Mouse (Mus musculus) heart, embryonic 16.5 days (tissue): ENCODE results near the gene Arl4c. TPM values are rescaled to one million over a fixed set of nuclear protein-coding genes. Genes with fewer than 3 reads are reported as not detected.

Experiments used
- ATAC-seq: fragments of 200-750 bp; cut with Nextera tagmentation; replicated peaks from 2 replicates; pipeline ENCODE4 v1.8.0; 2017; ENCODE audit warnings: moderate number of reproducible peaks; ENCODE audit not compliant: insufficient read depth, low FRiP score; ENCODE audit errors: extremely low read depth
- H3K27ac ChIP-seq: fragments of 300-500 bp; sonication (generic); 2 replicates; pipeline ENCODE4 v1.5.1; 2014; ENCODE audit warnings: mild to moderate bottlenecking, low read length, control low read depth, moderate library complexity
- H3K27me3 ChIP-seq: fragments of 300-500 bp; sonication (generic); 2 replicates; pipeline ENCODE4 v1.6.1; 2014; ENCODE audit warnings: low read length, mixed read lengths; ENCODE audit not compliant: control insufficient read depth, insufficient read depth
- H3K36me3 ChIP-seq: fragments of 300-500 bp; sonication (generic); 2 replicates; pipeline ENCODE4 v1.6.1; 2014; ENCODE audit not compliant: control insufficient read depth, insufficient read depth
- H3K4me1 ChIP-seq: fragments of 300-500 bp; sonication (generic); 2 replicates; pipeline ENCODE4 v1.6.1; 2014; ENCODE audit warnings: low read length, mixed read lengths; ENCODE audit not compliant: control insufficient read depth, insufficient read depth
- H3K4me2 ChIP-seq: fragments of 300-500 bp; sonication (generic); 2 replicates; pipeline ENCODE4 v1.6.1; 2014; ENCODE audit warnings: low read depth, mild to moderate bottlenecking, control low read depth, low read length
- H3K4me3 ChIP-seq: fragments of 300-500 bp; sonication (generic); 2 replicates; pipeline ENCODE4 v1.5.1; 2014; ENCODE audit warnings: mild to moderate bottlenecking, control low read depth, low read length
- H3K9ac ChIP-seq: fragments of 300-500 bp; sonication (generic); 2 replicates; pipeline ENCODE4 v1.6.1; 2014; ENCODE audit warnings: low read length, control low read depth
- H3K9me3 ChIP-seq: fragments of 300-500 bp; sonication (generic); replicated peaks from 2 replicates; pipeline ENCODE4 v1.6.1; 2016; ENCODE audit warnings: low read length; ENCODE audit not compliant: control insufficient read depth
- WGBS: fragments of 180-500 bp; shearing (Covaris S2); extraction: QIAGEN DNeasy Blood & Tissue Kit; methylation state at CpG from one replicate; pipeline ENCODE4 v1.1.7; 2014; 5-methylcytosine and 5-hydroxymethylcytosine counted together
- polyA plus RNA-seq: library from polyadenylated mRNA; unstranded; fragments of >200 nt; fragmentation: Nextera tagmentation; extraction: Ambion mirVana; gene quantifications from 2 replicates; pipeline ENCODE4 v1.2.1, GENCODE M21; 2015

The Arl4c gene
- 7.7 and 7.9 TPM in 2 replicates for polyA plus RNA-seq

DNA sequence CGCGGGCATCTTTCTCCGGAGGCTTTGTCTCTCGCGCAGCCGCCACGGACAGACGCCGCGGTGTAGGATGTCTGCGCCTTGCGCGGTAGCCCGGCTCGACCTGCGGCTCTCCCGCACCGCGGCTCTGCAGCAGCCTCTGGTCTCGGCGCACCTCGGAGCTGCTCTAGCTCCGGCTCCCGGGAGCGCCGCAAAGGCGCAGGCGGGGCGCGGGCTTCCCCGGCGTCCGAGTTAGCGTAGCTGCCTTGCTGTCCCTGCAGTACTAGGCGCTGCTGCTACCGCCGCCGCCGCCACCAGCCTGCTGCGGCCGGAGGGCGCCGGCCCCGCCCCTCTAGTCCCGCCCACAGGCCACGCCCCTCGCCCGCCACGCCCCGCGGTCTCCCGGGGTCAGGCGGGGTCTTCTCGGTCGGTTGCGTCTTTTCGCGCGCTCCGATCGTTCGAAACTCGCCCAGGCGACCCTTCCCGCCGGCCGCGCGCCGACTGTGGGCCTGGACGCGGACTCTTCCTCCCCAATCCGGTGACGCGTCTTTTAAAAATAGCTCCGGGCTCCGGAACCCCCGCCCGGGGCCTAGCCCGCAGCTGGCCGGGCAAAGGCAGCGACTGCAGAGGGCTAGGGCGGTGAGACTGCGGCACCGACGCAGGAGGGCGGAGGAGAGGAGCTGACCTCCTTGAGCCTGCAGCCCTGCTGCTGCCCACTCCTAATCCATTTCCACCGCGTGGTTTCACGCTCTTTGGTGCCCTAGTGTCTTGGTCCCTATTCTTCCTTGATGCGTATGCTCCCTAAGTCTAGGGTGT lies at the start of gene Arl4c:
Arl4c (minus strand) TSS at position 352 of the 792 bp plus-strand sequence.
- no peaks in the 10 kb centered on the region for H3K9me3 ChIP-seq
- H3K4me2 ChIP-seq: peak within 1 kb of the TSS; percentile 87
- ATAC-seq: peak; percentile 89
- peak within 1 kb of the TSS; percentile 76 for H3K4me3 ChIP-seq
- H3K9ac ChIP-seq: peak within 1 kb of the TSS; percentile 90
- H3K36me3 ChIP-seq: no peaks in the 10 kb centered on the region
- under 1% methylated on average over 91 of the region's 91 CpGs for WGBS
- no peaks in the 10 kb centered on the region for H3K27me3 ChIP-seq
- peak within 1 kb of the TSS; percentile 89 for H3K27ac ChIP-seq
- peaks cover 7% of the 10 kb centered on the region for H3K4me1 ChIP-seq

DNA sequence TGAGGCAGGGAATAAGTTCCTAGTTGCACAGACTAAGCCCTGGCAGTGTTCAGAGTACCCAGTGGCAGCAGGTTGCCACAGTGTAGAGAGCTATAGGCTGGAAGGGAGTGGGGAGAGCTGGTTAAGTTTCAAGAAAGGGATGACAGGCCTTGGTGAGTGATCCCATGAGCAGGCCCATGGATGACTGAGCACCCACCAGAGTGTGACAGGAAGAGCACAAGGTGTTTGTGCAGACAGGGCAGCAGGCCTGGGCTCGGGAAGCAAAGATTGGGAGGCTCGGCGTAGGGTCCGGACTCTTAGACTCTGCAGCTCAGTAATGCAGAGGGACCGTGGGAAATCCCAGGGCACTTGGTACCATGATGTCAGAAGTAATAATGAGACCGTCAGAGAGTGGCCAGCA lies 49.3 kb upstream of the Arl4c start:
- WGBS: 82% methylated on average over 6 of the region's 6 CpGs
- no peaks in the 10 kb centered on the region for H3K36me3 ChIP-seq
- H3K27me3 ChIP-seq: no peaks in the 10 kb centered on the region
- H3K4me2 ChIP-seq: no peak overlapping the region
- H3K9ac ChIP-seq: no peak overlapping the region
- no peaks in the 10 kb centered on the region for H3K9me3 ChIP-seq
- no peaks in the 10 kb centered on the region; the same call in 1 of the 2 replicates for H3K4me1 ChIP-seq
- H3K27ac ChIP-seq: no peak overlapping the region
- ATAC-seq: no peak
- no peak overlapping the region for H3K4me3 ChIP-seq

DNA sequence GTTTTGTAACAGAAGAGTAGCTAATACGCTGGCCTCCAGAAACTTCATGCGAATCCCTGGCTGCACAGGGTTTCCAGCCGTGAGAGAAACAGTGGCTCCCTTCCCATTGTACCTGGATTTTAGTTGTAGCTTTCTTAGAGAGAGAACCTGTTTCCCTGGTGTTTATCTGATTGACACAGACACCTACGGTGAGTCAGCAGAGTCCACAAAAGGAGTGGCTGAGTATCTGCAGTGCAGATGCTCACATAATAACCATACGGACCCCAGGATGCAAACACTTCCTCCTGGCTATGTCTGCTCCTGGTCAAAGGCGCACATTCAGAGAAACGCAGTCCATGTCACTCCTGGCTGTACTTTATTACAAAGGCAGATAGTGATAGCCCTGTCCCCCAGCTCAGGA lies 48.6 kb upstream of the Arl4c start:
- no peak for ATAC-seq
- H3K4me1 ChIP-seq: no peaks in the 10 kb centered on the region; the same call in 1 of the 2 replicates
- WGBS: 79% methylated on average over 7 of the region's 7 CpGs
- no peak overlapping the region for H3K4me3 ChIP-seq
- no peak overlapping the region for H3K4me2 ChIP-seq
- H3K36me3 ChIP-seq: no peaks in the 10 kb centered on the region
- no peak overlapping the region for H3K27ac ChIP-seq
- H3K9me3 ChIP-seq: no peaks in the 10 kb centered on the region
- no peaks in the 10 kb centered on the region for H3K27me3 ChIP-seq
- no peak overlapping the region for H3K9ac ChIP-seq

DNA sequence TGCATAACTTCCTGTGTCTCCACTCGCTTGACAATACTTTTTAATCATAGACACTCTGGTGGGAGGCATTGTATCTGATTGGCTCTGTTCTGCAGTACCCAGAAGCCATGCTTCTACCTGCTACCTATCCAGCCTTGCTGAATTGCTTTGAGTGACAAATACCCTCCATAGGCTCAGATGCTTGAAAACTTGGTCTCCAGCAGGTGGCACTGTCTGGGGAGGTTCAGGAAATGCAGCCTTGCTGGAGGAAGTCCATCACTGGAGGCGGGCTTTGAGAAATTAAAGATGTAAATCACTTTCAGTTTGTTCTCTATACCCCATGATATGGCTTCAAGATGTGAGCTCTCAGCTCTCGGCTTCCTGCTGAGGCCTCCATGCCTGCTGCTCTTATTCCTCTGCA lies 48.1 kb upstream of the Arl4c start:
- H3K4me3 ChIP-seq: no peak overlapping the region
- no peak overlapping the region for H3K27ac ChIP-seq
- no peaks in the 10 kb centered on the region for H3K36me3 ChIP-seq
- H3K4me1 ChIP-seq: no peaks in the 10 kb centered on the region; the same call in 1 of the 2 replicates
- no peak overlapping the region for H3K4me2 ChIP-seq
- no peaks in the 10 kb centered on the region for H3K9me3 ChIP-seq
- ATAC-seq: no peak
- H3K9ac ChIP-seq: no peak overlapping the region
- H3K27me3 ChIP-seq: no peaks in the 10 kb centered on the region
- WGBS: 86% methylated on average over 3 of the region's 3 CpGs

DNA sequence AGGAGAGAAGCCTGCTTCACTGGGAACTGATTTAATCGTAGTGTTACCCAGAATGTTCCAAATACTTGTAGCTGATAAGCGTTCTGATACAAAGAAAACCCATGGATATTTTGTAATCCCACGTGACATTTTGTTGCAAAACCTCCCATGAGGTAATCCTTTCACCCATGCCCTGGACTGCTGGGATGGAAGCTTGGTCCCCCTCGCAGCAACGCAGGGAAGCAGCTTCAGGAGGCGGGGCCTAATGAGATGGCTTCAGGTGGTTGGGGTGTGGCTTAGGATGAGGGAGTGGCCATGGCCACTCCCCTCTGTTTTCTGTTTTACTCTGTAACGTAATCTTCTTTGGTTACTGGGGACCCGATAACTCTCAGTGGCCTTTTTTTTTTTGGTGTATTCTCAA lies 47.1 kb upstream of the Arl4c start:
- H3K9me3 ChIP-seq: no peaks in the 10 kb centered on the region
- no peak for ATAC-seq

DNA sequence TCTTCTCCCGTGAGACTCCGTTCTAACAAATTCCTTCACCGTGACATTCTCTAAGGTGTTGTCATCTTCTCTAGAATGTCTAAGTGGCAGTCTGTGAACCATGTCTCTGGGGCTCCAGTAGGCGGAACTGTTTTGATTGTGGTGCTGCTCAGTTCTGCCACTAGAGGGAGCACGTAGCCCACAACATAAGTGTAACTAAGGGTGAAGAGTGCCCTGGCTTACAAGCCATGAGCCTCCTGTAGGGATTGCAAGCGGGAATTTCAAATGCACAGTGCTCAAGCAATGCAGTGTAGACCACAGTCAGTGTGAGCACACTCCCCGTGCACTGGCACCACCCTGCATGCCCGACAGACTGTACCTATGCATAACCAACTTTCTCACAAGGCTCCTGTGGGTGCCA lies 43.2 kb upstream of the Arl4c start:
- no peak overlapping the region for H3K27ac ChIP-seq
- H3K9ac ChIP-seq: no peak overlapping the region
- H3K27me3 ChIP-seq: no peaks in the 10 kb centered on the region
- ATAC-seq: peak; percentile 73
- WGBS: 3% methylated on average over 8 of the region's 8 CpGs
- no peaks in the 10 kb centered on the region for H3K9me3 ChIP-seq
- H3K4me3 ChIP-seq: no peak overlapping the region
- no peaks in the 10 kb centered on the region for H3K36me3 ChIP-seq
- H3K4me2 ChIP-seq: no peak overlapping the region
- no peaks in the 10 kb centered on the region for H3K4me1 ChIP-seq

More for the DNA sequence above, 47.1 kb upstream of the Arl4c start:
- Histone ChIP-seq H3K27ac (no peak overlapping the region), H3K9ac (no peak overlapping the region), H3K4me1 (no peaks in the 10 kb centered on the region; the same call in 1 of the 2 replicates), H3K36me3 (no peaks in the 10 kb centered on the region), H3K4me2 (no peak overlapping the region), H3K27me3 (no peaks in the 10 kb centered on the region), H3K4me3 (no peak overlapping the region)
- WGBS: 70% methylated on average over 8 of the region's 8 CpGs

DNA sequence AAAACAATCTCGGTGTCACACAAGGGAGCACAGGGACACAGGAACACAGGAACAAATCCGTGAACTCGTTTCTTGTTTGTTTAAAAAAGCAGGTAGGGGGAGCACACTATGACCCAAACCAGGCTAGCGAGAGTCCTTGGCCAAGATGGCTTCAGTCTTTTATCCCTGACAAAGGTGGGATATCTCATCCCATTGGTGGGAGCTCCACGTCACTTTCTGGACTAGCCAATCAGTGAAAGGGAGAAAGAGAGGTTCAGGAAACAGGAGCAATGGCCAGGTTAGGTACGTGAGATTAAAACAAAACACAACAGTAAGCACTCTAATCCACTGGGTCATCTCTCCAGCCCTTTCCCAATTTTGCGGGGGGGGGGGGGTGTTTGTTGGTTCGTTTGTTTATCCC lies 42.2 kb upstream of the Arl4c start:
- Histone ChIP-seq H3K9me3 (no peaks in the 10 kb centered on the region), H3K27me3 (no peaks in the 10 kb centered on the region), H3K4me3 (no peak overlapping the region), H3K27ac (no peak overlapping the region), H3K36me3 (no peaks in the 10 kb centered on the region), H3K4me1 (no peaks in the 10 kb centered on the region), H3K4me2 (no peak overlapping the region), H3K9ac (no peak overlapping the region)
- ATAC-seq: no peak
- WGBS: 76% methylated on average over 8 of the region's 8 CpGs

DNA sequence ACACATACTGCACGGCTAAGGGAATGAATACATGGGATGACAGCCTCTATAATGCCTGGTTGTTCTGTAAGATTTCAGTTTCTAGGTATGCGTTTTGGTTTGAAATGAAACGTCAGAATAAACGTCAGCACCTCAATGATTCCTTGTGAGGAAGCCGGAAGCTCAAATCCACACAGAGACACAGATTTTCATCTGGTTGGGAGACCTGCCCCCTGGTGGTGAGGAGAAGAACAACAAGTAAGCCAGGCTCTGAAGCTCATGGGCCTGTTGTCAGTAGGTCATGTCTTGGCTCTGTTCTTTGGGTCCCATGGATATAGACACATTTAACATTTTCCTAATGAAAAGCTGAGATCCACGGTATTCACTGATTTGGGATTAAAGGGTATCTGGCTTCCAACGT lies 40.4 kb upstream of the Arl4c start:
- Histone ChIP-seq H3K9me3 (no peaks in the 10 kb centered on the region), H3K27me3 (no peaks in the 10 kb centered on the region), H3K4me2 (no peak overlapping the region), H3K36me3 (no peaks in the 10 kb centered on the region), H3K4me1 (no peaks in the 10 kb centered on the region), H3K9ac (no peak overlapping the region), H3K4me3 (no peak overlapping the region), H3K27ac (no peak overlapping the region)
- ATAC-seq: no peak
- 43% methylated on average over 7 of the region's 7 CpGs for WGBS

DNA sequence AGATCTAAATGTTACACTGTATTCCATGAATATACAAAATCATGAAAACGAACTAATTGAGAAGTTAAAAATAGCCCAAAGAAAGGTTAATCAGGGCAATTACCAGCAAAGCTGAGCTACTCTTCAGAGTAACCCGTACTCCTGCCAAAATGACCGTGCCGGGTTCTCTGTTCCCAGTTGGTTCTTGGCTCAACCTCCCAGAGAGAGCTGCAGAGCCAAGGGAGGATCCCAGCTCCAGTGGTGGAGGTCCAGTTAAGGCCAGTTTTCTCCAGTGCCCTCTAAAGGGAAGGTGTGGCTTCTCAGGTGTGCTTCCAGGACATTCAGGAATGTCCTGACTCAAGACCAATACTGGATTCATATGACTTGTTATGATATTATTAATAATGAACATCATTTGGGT lies 37.5 kb upstream of the Arl4c start:
- WGBS: 74% methylated on average over 4 of the region's 4 CpGs
- Histone ChIP-seq H3K27me3 (no peaks in the 10 kb centered on the region), H3K4me1 (no peaks in the 10 kb centered on the region), H3K27ac (no peak overlapping the region), H3K36me3 (no peaks in the 10 kb centered on the region), H3K4me3 (no peak overlapping the region), H3K9me3 (no peaks in the 10 kb centered on the region), H3K9ac (no peak overlapping the region), H3K4me2 (no peak overlapping the region)
- no peak for ATAC-seq
